Mouse (Mus musculus): ENCODE data around the gene Cfap61. TPM values are rescaled to one million over a fixed set of nuclear protein-coding genes. Genes with fewer than 3 reads are reported as not detected.

The Cfap61 gene
- polyA plus RNA-seq, 1 experiment from 2014 or later = 0.31 TPM

DNA sequence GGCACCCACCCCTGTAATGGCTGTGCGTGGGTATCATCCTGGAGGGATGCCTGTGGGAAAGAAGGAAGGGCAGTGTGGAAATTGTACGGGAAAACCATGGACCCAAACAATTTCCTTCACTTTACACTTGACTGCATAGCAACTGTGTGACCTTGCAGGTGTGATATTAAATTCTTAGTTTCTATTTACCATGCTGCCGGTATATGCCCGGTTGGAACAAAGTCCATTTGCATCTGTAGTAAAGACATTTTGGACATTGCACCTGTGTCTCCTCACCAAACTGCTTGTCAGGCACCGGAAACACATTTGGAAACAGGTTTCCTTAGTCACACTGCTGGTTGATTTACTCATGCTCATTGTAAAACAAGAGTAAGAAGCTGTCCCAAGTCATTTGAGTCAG lies 109.1 kb downstream of the Cfap61 start:
- no peaks in the 10 kb centered on the region for H3K9me3 ChIP-seq
- H3K36me3 ChIP-seq = no peaks in the 10 kb centered on the region
- no peak overlapping the region for H3K4me3 ChIP-seq
- no peak overlapping the region for H3K27ac ChIP-seq
- no peak overlapping the region for H3K9ac ChIP-seq
- H3K4me2 ChIP-seq = no peak overlapping the region
- H3K27me3 ChIP-seq = peaks cover 4% of the 10 kb centered on the region; the same call in 1 of the 2 replicates
- H3K4me1 ChIP-seq = peaks cover 12% of the 10 kb centered on the region
- WGBS = 90% methylated on average over 5 of the region's 5 CpGs
- no peak for ATAC-seq (ENCODE audit: insufficient number of reproducible peaks, insufficient read depth, low FRiP score, low TSS enrichment, low read depth)

DNA sequence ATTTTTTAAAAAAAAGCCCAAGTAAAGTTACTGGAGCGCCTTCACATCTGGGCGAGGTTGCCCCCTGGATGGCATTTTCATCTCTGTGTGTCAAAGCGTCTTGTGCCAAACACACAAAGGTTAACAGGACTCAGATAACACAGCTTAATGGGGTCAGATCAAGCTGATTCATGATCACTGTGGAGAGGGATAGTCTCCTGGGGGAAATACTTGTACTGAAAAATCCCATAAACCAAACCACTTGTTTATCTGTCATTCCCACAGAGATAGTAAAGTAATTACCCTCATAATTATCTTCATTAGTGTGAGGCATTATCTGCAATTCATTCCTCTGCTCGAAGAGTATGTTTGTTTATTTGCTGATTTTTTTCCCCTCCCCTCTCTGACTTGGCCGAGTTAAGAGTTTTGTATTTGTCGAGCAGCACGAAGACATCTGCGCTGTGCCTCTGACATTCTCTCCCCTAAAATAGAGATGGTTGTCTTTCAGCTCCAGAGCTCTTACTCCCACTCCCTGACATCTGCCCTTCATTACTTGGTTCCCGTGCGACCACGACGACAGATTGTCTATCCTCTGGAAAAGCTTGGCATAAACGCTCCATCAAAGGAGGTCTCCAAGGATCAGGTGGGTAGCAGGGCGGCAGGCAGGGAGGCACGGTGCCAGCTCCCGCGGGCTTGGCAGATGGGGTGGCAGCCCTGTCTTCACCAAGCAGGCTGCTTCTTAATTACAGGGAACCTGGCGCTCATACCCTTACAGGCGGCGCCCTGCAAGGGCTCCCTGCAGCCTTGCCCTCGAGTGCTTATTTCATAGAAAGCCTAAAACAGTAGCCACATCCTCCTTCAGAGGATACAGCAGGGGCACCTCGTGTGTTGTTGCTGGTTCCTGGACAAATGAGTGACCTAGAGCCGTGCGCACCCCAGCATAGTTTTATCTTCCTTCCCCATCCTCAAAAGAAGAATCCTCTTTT lies 110.6 kb downstream of the Cfap61 start:
- Histone ChIP-seq H3K4me2 (peak overlapping the region; percentile 49), H3K4me1 (peaks cover 12% of the 10 kb centered on the region), H3K9me3 (no peaks in the 10 kb centered on the region), H3K27me3 (peaks cover 4% of the 10 kb centered on the region), H3K4me3 (peak overlapping the region; percentile 14; the same call in 1 of the 2 replicates), H3K9ac (no peak overlapping the region), H3K27ac (no peak overlapping the region), H3K36me3 (no peaks in the 10 kb centered on the region)
- no peak for ATAC-seq (ENCODE audit: insufficient number of reproducible peaks, insufficient read depth, low FRiP score, low TSS enrichment, low read depth)
- WGBS = 29% methylated on average over 24 of the region's 24 CpGs

DNA sequence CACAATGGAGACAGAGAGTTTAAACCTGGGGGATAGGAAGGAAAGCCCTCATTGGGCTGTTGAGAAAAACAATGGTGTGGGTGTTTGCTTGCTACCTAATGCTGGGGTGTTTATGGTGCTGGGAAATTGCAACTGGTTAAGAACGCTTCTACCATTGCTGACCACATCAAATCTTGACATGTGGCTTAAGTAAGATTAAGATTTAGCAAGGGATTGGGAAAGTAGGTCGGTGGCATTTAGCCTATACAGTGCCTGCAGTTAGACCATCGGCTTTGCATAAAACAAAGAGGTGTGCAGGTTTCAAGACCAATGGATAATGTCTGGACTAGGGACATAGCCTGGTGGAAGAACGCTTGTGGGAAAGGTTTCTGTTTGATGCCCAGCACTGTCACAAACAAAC lies 113.1 kb downstream of the Cfap61 start:
- no peak overlapping the region for H3K4me3 ChIP-seq
- H3K9ac ChIP-seq = no peak overlapping the region
- no peaks in the 10 kb centered on the region for H3K36me3 ChIP-seq
- H3K4me1 ChIP-seq = peaks cover 12% of the 10 kb centered on the region
- H3K9me3 ChIP-seq = no peaks in the 10 kb centered on the region
- no peaks in the 10 kb centered on the region; the same call in none of the 2 replicates for H3K27me3 ChIP-seq
- 77% methylated on average over 4 of the region's 4 CpGs for WGBS
- H3K27ac ChIP-seq = no peak overlapping the region
- no peak for ATAC-seq (ENCODE audit: insufficient number of reproducible peaks, insufficient read depth, low FRiP score, low TSS enrichment, low read depth)
- H3K4me2 ChIP-seq = no peak overlapping the region

GRCm38 (mm10) chr2:146048221-146048829 lies 113.7 kb downstream of the Cfap61 start:
- H3K9ac ChIP-seq = no peak overlapping the region
- no peaks in the 10 kb centered on the region for H3K9me3 ChIP-seq
- no peak overlapping the region for H3K4me2 ChIP-seq
- peaks cover 12% of the 10 kb centered on the region for H3K4me1 ChIP-seq
- ATAC-seq (ENCODE audit: insufficient number of reproducible peaks, insufficient read depth, low FRiP score, low TSS enrichment, low read depth) = no peak
- no peak overlapping the region for H3K27ac ChIP-seq
- H3K36me3 ChIP-seq = no peaks in the 10 kb centered on the region
- no peak overlapping the region for H3K4me3 ChIP-seq
- no peaks in the 10 kb centered on the region; the same call in none of the 2 replicates for H3K27me3 ChIP-seq
- WGBS = 74% methylated on average over 17 of the region's 17 CpGs

DNA sequence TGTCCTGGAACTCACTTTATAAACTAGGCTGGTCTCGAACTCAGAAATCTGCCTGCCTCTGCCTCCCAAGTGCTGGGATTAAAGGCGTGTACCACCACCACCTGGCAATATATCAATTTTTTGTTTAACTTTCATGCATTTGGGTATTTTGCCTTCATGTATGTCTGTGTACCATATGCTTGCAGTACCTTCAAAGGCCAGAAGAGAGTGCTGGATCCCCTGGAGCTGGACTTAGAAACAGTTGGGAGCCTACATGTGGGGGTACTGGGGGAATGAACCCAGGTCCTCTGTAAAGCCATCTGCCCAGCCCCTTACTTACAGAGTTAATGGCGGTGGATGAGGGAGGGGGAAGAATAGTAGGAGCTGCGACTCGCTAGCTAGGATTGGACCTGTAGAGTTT lies 114.8 kb downstream of the Cfap61 start:
- Histone ChIP-seq H3K9me3 (no peaks in the 10 kb centered on the region), H3K36me3 (no peaks in the 10 kb centered on the region), H3K4me1 (peaks cover 12% of the 10 kb centered on the region), H3K27me3 (no peaks in the 10 kb centered on the region; the same call in none of the 2 replicates), H3K27ac (no peak overlapping the region), H3K4me2 (no peak overlapping the region), H3K4me3 (no peak overlapping the region), H3K9ac (no peak overlapping the region)
- 82% methylated on average over 5 of the region's 5 CpGs for WGBS
- no peak for ATAC-seq (ENCODE audit: insufficient number of reproducible peaks, insufficient read depth, low FRiP score, low TSS enrichment, low read depth)

- H3K27ac ChIP-seq = no peak overlapping the region
- no peaks in the 10 kb centered on the region for H3K9me3 ChIP-seq
- no peak overlapping the region for H3K4me3 ChIP-seq
- no peaks in the 10 kb centered on the region; the same call in none of the 2 replicates for H3K27me3 ChIP-seq
- no peak overlapping the region for H3K4me2 ChIP-seq
- H3K9ac ChIP-seq = no peak overlapping the region
- ATAC-seq (ENCODE audit: insufficient number of reproducible peaks, insufficient read depth, low FRiP score, low TSS enrichment, low read depth) = no peak
- H3K4me1 ChIP-seq = peaks cover 8% of the 10 kb centered on the region
- H3K36me3 ChIP-seq = no peaks in the 10 kb centered on the region
- WGBS = 31% methylated on average over 3 of the region's 3 CpGs
Measured at GRCm38 (mm10) chr2:146050069-146050468, 115.5 kb downstream of the Cfap61 start.

DNA sequence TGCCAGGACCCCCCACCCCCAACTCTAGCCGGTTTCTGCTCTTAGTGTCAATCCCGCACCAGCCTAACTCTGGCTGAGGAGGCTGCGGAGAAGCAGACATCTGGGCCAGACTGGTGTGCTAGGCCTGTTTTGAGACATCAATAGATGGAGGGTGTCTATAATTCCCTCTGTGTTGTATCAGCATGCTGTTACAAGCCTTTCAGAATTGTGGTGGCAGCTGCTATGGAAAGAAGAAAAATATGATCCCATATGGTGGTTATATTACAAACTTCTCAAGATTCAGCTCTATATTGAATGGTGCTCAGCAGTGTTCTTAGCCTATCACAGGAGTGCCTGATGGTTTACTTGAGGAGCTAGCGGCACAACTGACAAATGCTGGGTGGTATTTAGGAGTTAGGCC lies 116.8 kb downstream of the Cfap61 start:
- Histone ChIP-seq H3K9ac (no peak overlapping the region), H3K4me1 (no peaks in the 10 kb centered on the region), H3K9me3 (no peaks in the 10 kb centered on the region), H3K36me3 (no peaks in the 10 kb centered on the region), H3K27me3 (no peaks in the 10 kb centered on the region; the same call in none of the 2 replicates), H3K4me3 (no peak overlapping the region), H3K4me2 (no peak overlapping the region), H3K27ac (no peak overlapping the region)
- 66% methylated on average over 4 of the region's 4 CpGs for WGBS
- no peak for ATAC-seq (ENCODE audit: insufficient number of reproducible peaks, insufficient read depth, low FRiP score, low TSS enrichment, low read depth)

DNA sequence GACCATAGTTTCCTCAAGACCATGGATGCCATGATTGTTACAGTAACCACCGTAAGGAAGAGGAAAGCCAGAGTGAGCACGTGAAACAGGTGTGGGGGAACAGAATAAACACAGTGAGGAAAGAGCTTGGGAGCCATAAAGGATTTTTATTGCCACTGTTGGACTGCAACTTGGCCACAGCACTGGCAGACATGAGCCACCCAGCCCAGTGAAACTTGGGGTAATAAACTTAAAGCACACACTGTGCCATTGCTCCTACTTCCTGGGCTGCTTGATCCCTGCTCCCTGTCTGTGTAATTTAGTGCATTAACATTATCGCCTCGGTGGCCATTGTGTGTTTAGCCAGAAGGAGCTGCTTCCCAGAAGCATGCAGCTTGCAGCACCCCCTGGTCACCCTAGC lies 122.5 kb downstream of the Cfap61 start:
- no peaks in the 10 kb centered on the region for H3K36me3 ChIP-seq
- ATAC-seq (ENCODE audit: insufficient number of reproducible peaks, insufficient read depth, low FRiP score, low TSS enrichment, low read depth) = no peak
- no peak overlapping the region for H3K4me2 ChIP-seq
- H3K27ac ChIP-seq = no peak overlapping the region
- H3K9ac ChIP-seq = no peak overlapping the region
- H3K4me1 ChIP-seq = 0 out of 2 replicates have a peak, but pooled peaks cover 3% of the 10 kb centered on the region
- H3K4me3 ChIP-seq = no peak overlapping the region
- 83% methylated on average over 4 of the region's 4 CpGs for WGBS
- H3K9me3 ChIP-seq = no peaks in the 10 kb centered on the region
- H3K27me3 ChIP-seq = peaks cover 3% of the 10 kb centered on the region; the same call in 1 of the 2 replicates

DNA sequence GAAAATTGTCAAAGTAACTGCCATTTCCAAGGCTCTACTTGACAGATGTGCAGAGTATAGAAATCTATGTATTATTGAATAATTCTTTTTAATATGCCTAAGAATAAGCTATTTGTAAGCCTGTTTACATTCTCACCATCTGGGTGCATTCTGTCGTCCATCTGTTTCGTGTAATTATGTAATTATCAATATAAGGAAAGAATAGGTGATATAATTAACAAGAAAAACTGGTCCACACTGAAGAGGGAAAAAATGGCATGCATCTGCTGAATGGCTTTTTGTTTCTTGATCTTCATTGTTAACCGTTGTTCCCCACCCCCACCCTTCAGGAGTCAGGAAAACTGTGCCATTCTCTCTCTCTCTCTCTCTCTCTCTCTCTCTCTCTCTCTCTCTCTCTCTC lies 124.2 kb downstream of the Cfap61 start:
- H3K9ac ChIP-seq = no peak overlapping the region
- H3K27ac ChIP-seq = no peak overlapping the region
- H3K36me3 ChIP-seq = no peaks in the 10 kb centered on the region
- 46% methylated on average over 3 of the region's 3 CpGs for WGBS
- H3K4me3 ChIP-seq = no peak overlapping the region
- peaks cover 10% of the 10 kb centered on the region for H3K27me3 ChIP-seq
- H3K4me2 ChIP-seq = no peak overlapping the region
- no peak for ATAC-seq (ENCODE audit: insufficient number of reproducible peaks, insufficient read depth, low FRiP score, low TSS enrichment, low read depth)
- H3K9me3 ChIP-seq = no peaks in the 10 kb centered on the region
- peaks cover 20% of the 10 kb centered on the region for H3K4me1 ChIP-seq

- no peak for ATAC-seq (ENCODE audit: insufficient number of reproducible peaks, insufficient read depth, low FRiP score, low TSS enrichment, low read depth)
- H3K4me2 ChIP-seq = peak overlapping the region; percentile 43
Measured at GRCm38 (mm10) chr2:146061421-146062300, 127.1 kb downstream of the Cfap61 start.

More at GRCm38 (mm10) chr2:146061421-146062300, 127.1 kb downstream of the Cfap61 start:
- 73% methylated on average over 16 of the region's 16 CpGs for WGBS
- Histone ChIP-seq H3K4me3 (0 out of 2 replicates have a peak overlapping the region, but pooled peaks have one; percentile 14), H3K4me1 (peaks cover 23% of the 10 kb centered on the region), H3K27ac (no peak overlapping the region), H3K36me3 (no peaks in the 10 kb centered on the region), H3K27me3 (peaks cover 10% of the 10 kb centered on the region), H3K9me3 (no peaks in the 10 kb centered on the region), H3K9ac (no peak overlapping the region)

Measured in embryonic facial prominence, embryonic 13.5 days (tissue).